Mouse (Mus musculus): ENCODE data around the gene Prdx2.
A peak's percentile ranks its signal among the peaks of the same experiment; 100 is the strongest.

GRCm38 (mm10) chr8:84965731-84966291, 3.6 kb upstream of the Prdx2 start:
- TF ChIP-seq CTCF (IDR thresholded peaks at IDR 0.05) (no peak), POLR2A (IDR thresholded peaks at IDR 0.05; ENCODE audit: insufficient read depth, low read depth, low read length) (peak; percentile 75)
